In the genomic region with DNA sequence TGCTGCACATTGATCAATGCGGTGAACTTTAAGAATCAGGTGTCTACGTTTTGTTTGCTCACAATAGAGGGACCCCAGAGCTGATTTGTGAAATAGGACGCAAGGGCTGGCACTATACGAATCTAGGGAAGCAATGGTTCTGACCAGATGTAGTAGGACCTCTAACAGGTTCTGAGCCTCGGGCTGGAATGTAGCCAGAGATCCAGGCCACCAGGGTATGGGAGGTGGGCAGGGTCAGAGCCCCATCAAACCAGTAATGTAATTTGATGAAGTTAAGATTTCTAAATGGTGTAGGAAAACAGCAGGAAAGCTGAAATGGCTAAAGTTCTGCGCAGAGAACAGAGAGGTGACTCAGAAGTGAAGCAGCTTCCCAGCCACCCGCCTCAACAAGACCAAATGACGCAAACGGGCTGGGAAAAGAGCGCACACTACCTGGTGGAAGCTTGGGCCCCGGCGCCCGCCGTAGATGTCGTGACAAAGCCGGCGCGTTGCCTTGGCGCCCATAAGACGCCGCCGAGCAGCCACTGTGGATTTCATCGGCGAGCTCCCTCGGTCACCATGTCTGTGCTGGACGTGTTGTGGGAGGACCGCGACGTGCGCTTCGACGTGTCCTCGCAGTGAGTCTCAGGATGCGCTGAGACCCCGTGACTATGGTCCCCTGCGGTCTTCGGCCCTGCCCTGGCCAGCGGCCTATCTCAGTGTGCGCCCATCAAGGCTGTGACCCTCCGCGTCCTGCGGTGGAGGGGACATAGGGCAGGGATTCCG, we compare ENCODE assay signal across 7 mouse cellular contexts. TPM values are rescaled to one million over a fixed set of nuclear protein-coding genes. Genes with fewer than 3 reads are reported as not detected.
DNase-seq lines count a peak whose midpoint lies in the region; ATAC-seq and TF ChIP-seq lines count a peak whose summit lies in the region.

TSS of gene Bbs5 (plus strand) at position 446 of the 765 bp plus-strand sequence.

- intact Hi-C loops in gastrocnemius, postnatal 36 days (cut with DNase I): no loop called here
- intact Hi-C loops in left cerebral cortex, postnatal 4 days (cut with DNase I): no loop called here

- H3K27me3 ChIP-seq in intestine, postnatal 0 days (replicated peaks; ENCODE audit: control insufficient read depth, insufficient read depth, low read length): no peaks in the 10 kb centered on the region
- no peaks in the 10 kb centered on the region for H3K27me3 ChIP-seq in midbrain, embryonic 12.5 days
- H3K27me3 ChIP-seq in small intestine, adult 2 months (ENCODE audit: control insufficient read depth, insufficient read depth, low read length): no peaks in the 10 kb centered on the region

- ATAC-seq in intestine, postnatal 0 days: peak; percentile 97
- ATAC-seq in midbrain, embryonic 12.5 days (ENCODE audit: low FRiP score, low read depth): peak; percentile 93

- TF ChIP-seq CTCF in intestine, postnatal 0 days (IDR thresholded peaks at IDR 0.05; ENCODE audit: low read depth): no peak
- no peak for TF ChIP-seq CTCF in small intestine, adult 2 months (IDR thresholded peaks at IDR 0.05; ENCODE audit: extremely low read depth, insufficient read length, insufficient replicate concordance, low read depth, low read length)

- peak within 1 kb of the TSS; percentile 35 for H3K9ac ChIP-seq in intestine, postnatal 0 days (ENCODE audit: low read depth, low read length)
- H3K9ac ChIP-seq in midbrain, embryonic 12.5 days (replicated peaks): peak within 1 kb of the TSS; percentile 73

- WGBS in intestine, postnatal 0 days: 3% methylated on average over 43 of the region's 43 CpGs
- 3% methylated on average over 43 of the region's 43 CpGs for WGBS in midbrain, embryonic 12.5 days
- 2% methylated on average over 43 of the region's 43 CpGs for WGBS in small intestine, adult 2 months

- H3K4me1 ChIP-seq in intestine, postnatal 0 days (replicated peaks; ENCODE audit: control insufficient read depth, insufficient read depth, low read length): no peaks in the 10 kb centered on the region
- H3K4me1 ChIP-seq in midbrain, embryonic 12.5 days: peaks cover 8% of the 10 kb centered on the region
- H3K4me1 ChIP-seq in small intestine, adult 2 months (ENCODE audit: control insufficient read depth, insufficient read depth, insufficient read length, low read length): peaks cover 2% of the 10 kb centered on the region; the same call in 1 of the 2 replicates

- H3K9me3 ChIP-seq in intestine, postnatal 0 days (ENCODE audit: control insufficient read depth): no peaks in the 10 kb centered on the region
- no peaks in the 10 kb centered on the region for H3K9me3 ChIP-seq in midbrain, embryonic 12.5 days

- peak within 1 kb of the TSS; percentile 78 for H3K4me2 ChIP-seq in intestine, postnatal 0 days (replicated peaks; ENCODE audit: low read depth)
- H3K4me2 ChIP-seq in midbrain, embryonic 12.5 days (replicated peaks): peak within 1 kb of the TSS; percentile 71

- peak within 1 kb of the TSS; percentile 60 for H3K4me3 ChIP-seq in intestine, postnatal 0 days (ENCODE audit: low read depth, low read length)
- H3K4me3 ChIP-seq in midbrain, embryonic 12.5 days: peak within 1 kb of the TSS; percentile 84
- H3K4me3 ChIP-seq in small intestine, adult 2 months (ENCODE audit: low read depth, low read length): peak within 1 kb of the TSS; percentile 87

- no peak for TF ChIP-seq POLR2A in small intestine, adult 2 months (IDR thresholded peaks at IDR 0.05; ENCODE audit: low read depth, low read length)

- DNase-seq in adrenal gland, adult 18-20 months (ENCODE audit: low spot score in 2 of 2): peak; percentile 92 to 94
- peak; percentile 95 for DNase-seq in embryo, embryonic 10.5 days (ENCODE audit: low spot score)
- DNase-seq in gastrocnemius, postnatal 36 days: peak; percentile 80 to 84
- peak; percentile 91 for DNase-seq in left cerebral cortex, postnatal 4 days

- H3K36me3 ChIP-seq in intestine, postnatal 0 days (ENCODE audit: control insufficient read depth, insufficient read depth): no peaks in the 10 kb centered on the region
- no peaks in the 10 kb centered on the region for H3K36me3 ChIP-seq in midbrain, embryonic 12.5 days
- no peaks in the 10 kb centered on the region for H3K36me3 ChIP-seq in small intestine, adult 2 months (ENCODE audit: control insufficient read depth, insufficient read depth, low read length)

- H3K27ac ChIP-seq in intestine, postnatal 0 days (ENCODE audit: low read depth, low read length): no peak within 1 kb of the TSS
- no peak within 1 kb of the TSS for H3K27ac ChIP-seq in midbrain, embryonic 12.5 days (replicated peaks)
- no peak within 1 kb of the TSS for H3K27ac ChIP-seq in small intestine, adult 2 months (ENCODE audit: insufficient read depth, low read depth, low read length)

RNA-seq across cellular contexts. Expression of gene Bbs5, which starts in this region (rescaled TPM):
- total RNA-seq in adrenal gland, adult 18-20 months (2021): 1 to 10 TPM; 6.5 to 9.2 TPM
- total RNA-seq in gastrocnemius, postnatal 36 days (2021): 1 to 10 TPM; 2.7 to 3.8 TPM
- polyA plus RNA-seq in intestine, postnatal 0 days (2015; fragmentation: Nextera tagmentation; extraction: Ambion mirVana): 5.0 and 6.1 TPM in 2 replicates
- 10 to 100 TPM; 25.4 to 29.3 TPM for total RNA-seq in left cerebral cortex, postnatal 4 days (2021)
- polyA plus RNA-seq in midbrain, embryonic 12.5 days (2016; fragmentation: Nextera tagmentation; extraction: Ambion mirVana): 18.6 and 21.1 TPM in 2 replicates
- not detected in 2 replicates for polyA plus RNA-seq in small intestine, adult 2 months (2012; rRNA removed)
